Mouse (Mus musculus) brain, embryonic 18.5 days (tissue): Measurements from ENCODE around the gene Klhl5.

Experiments used
- DNase-seq: peaks from one replicate; pipeline ENCODE4 v3.0.0-alpha.2; 2012; ENCODE audit warnings: low read depth, low spot score

Klhl5 gene

GRCm38 (mm10) chr5:65191601-65192000 lies 84.3 kb downstream of the Klhl5 start:
- DNase-seq: no peak

- DNase-seq: no peak
Observed at GRCm38 (mm10) chr5:65194441-65194840, 87.1 kb downstream of the Klhl5 start.

GRCm38 (mm10) chr5:65199346-65200128 lies 92.2 kb downstream of the Klhl5 start, which contains the start of gene Wdr19:
Gene Wdr19, plus strand, starts transcription at chr5:65199696.
- DNase-seq: peak; percentile 99

GRCm38 (mm10) chr5:65204726-65205125 lies 97.4 kb downstream of the Klhl5 start:
- DNase-seq: no peak

- DNase-seq: no peak
Observed at GRCm38 (mm10) chr5:65213321-65213720, 106.0 kb downstream of the Klhl5 start.
